Mouse (Mus musculus): ENCODE measurements around the gene Ltbp1. TPM values are rescaled to one million over a fixed set of nuclear protein-coding genes. Genes with fewer than 3 reads are reported as not detected.
A peak's percentile ranks its signal among the peaks of the same experiment; 100 is the strongest.

Gene Ltbp1
- polyA plus RNA-seq, 1 experiment from 2014 or later, result 2.6 TPM

- Histone ChIP-seq H3K27me3 (ENCODE audit: control insufficient read depth, insufficient read depth, low read length) (no peaks in the 10 kb centered on the region), H3K4me1 (replicated peaks; ENCODE audit: control insufficient read depth, insufficient read depth, low read length) (peaks cover 5% of the 10 kb centered on the region; the same call in 1 of the 2 replicates), H3K9ac (0 out of 2 replicates have a peak overlapping the region, but pooled peaks have one; percentile 30), H3K27ac (no peak overlapping the region), H3K36me3 (replicated peaks; ENCODE audit: control insufficient read depth, insufficient read depth) (no peaks in the 10 kb centered on the region), H3K4me3 (replicated peaks; ENCODE audit: low read length) (peak overlapping the region; percentile 18), H3K4me2 (replicated peaks) (peak overlapping the region; percentile 55), H3K9me3 (ENCODE audit: control insufficient read depth, low read length) (0 out of 2 replicates have a peak, but pooled peaks cover 5% of the 10 kb centered on the region)
- no peak; the same call in 1 of the 2 replicates for ATAC-seq (ENCODE audit: low FRiP score)
- DNase-seq (ENCODE audit: low spot score), result peak; percentile 52
- WGBS, result 2% methylated on average over 26 of the region's 26 CpGs
Measured at GRCm38 (mm10) chr17:74993726-74994581, 11.4 kb upstream of the Ltbp1 start.

- H3K4me1 ChIP-seq (replicated peaks; ENCODE audit: control insufficient read depth, insufficient read depth, low read length), result peaks cover 5% of the 10 kb centered on the region; the same call in 1 of the 2 replicates
- DNase-seq (ENCODE audit: low spot score), result no peak
- H3K9me3 ChIP-seq (ENCODE audit: control insufficient read depth, low read length), result 0 out of 2 replicates have a peak, but pooled peaks cover 5% of the 10 kb centered on the region
- no peak overlapping the region for H3K4me3 ChIP-seq (replicated peaks; ENCODE audit: low read length)
- no peaks in the 10 kb centered on the region for H3K27me3 ChIP-seq (ENCODE audit: control insufficient read depth, insufficient read depth, low read length)
- H3K9ac ChIP-seq, result no peak overlapping the region
- peak overlapping the region; percentile 55 for H3K4me2 ChIP-seq (replicated peaks)
- H3K36me3 ChIP-seq (replicated peaks; ENCODE audit: control insufficient read depth, insufficient read depth), result no peaks in the 10 kb centered on the region
- WGBS, result 4% methylated on average over 4 of the region's 4 CpGs
- no peak overlapping the region for H3K27ac ChIP-seq
- no peak for ATAC-seq (ENCODE audit: low FRiP score)
Measured at GRCm38 (mm10) chr17:74994582-74994893, 10.8 kb upstream of the Ltbp1 start.

GRCm38 (mm10) chr17:74995266-74995665 is 10.1 kb upstream of the Ltbp1 start:
- Histone ChIP-seq H3K4me3 (replicated peaks; ENCODE audit: low read length) (no peak overlapping the region), H3K4me2 (replicated peaks) (no peak overlapping the region), H3K4me1 (replicated peaks; ENCODE audit: control insufficient read depth, insufficient read depth, low read length) (peaks cover 5% of the 10 kb centered on the region; the same call in 1 of the 2 replicates), H3K36me3 (replicated peaks; ENCODE audit: control insufficient read depth, insufficient read depth) (no peaks in the 10 kb centered on the region), H3K27me3 (ENCODE audit: control insufficient read depth, insufficient read depth, low read length) (no peaks in the 10 kb centered on the region), H3K9me3 (ENCODE audit: control insufficient read depth, low read length) (no peaks in the 10 kb centered on the region), H3K27ac (no peak overlapping the region), H3K9ac (no peak overlapping the region)
- DNase-seq (ENCODE audit: low spot score), result no peak
- ATAC-seq (ENCODE audit: low FRiP score), result no peak
- WGBS, result 50% methylated on average over 3 of the region's 3 CpGs

GRCm38 (mm10) chr17:75000066-75000465 is 5.3 kb upstream of the Ltbp1 start:
- Histone ChIP-seq H3K4me2 (replicated peaks) (no peak overlapping the region), H3K9ac (no peak overlapping the region), H3K4me1 (replicated peaks; ENCODE audit: control insufficient read depth, insufficient read depth, low read length) (no peaks in the 10 kb centered on the region), H3K27ac (no peak overlapping the region), H3K27me3 (ENCODE audit: control insufficient read depth, insufficient read depth, low read length) (no peaks in the 10 kb centered on the region), H3K9me3 (ENCODE audit: control insufficient read depth, low read length) (no peaks in the 10 kb centered on the region), H3K36me3 (replicated peaks; ENCODE audit: control insufficient read depth, insufficient read depth) (no peaks in the 10 kb centered on the region), H3K4me3 (replicated peaks; ENCODE audit: low read length) (no peak overlapping the region)
- no peak for ATAC-seq (ENCODE audit: low FRiP score)
- WGBS, result 85% methylated on average over 2 of the region's 2 CpGs
- no peak for DNase-seq (ENCODE audit: low spot score)

- ATAC-seq (ENCODE audit: low FRiP score), result peak; percentile 90
- Histone ChIP-seq H3K36me3 (replicated peaks; ENCODE audit: control insufficient read depth, insufficient read depth) (no peaks in the 10 kb centered on the region), H3K4me1 (replicated peaks; ENCODE audit: control insufficient read depth, insufficient read depth, low read length) (peaks cover 7% of the 10 kb centered on the region), H3K4me3 (replicated peaks; ENCODE audit: low read length) (peak overlapping the region; percentile 76), H3K9me3 (ENCODE audit: control insufficient read depth, low read length) (no peaks in the 10 kb centered on the region), H3K27me3 (ENCODE audit: control insufficient read depth, insufficient read depth, low read length) (no peaks in the 10 kb centered on the region), H3K9ac (peak overlapping the region; percentile 69; the same call in 1 of the 2 replicates), H3K4me2 (replicated peaks) (peak overlapping the region; percentile 99), H3K27ac (no peak overlapping the region)
- peak; percentile 87 for DNase-seq (ENCODE audit: low spot score)
- WGBS, result under 1% methylated on average over 11 of the region's 11 CpGs
Measured at GRCm38 (mm10) chr17:75004820-75005219, 548 bp upstream of the Ltbp1 start.

GRCm38 (mm10) chr17:75005685-75006680 is 615 bp downstream of the Ltbp1 start:
- ATAC-seq (ENCODE audit: low FRiP score) (peak; percentile 62), DNase-seq (ENCODE audit: low spot score) (peak; percentile 32)
- Histone ChIP-seq H3K27me3 (ENCODE audit: control insufficient read depth, insufficient read depth, low read length) (no peaks in the 10 kb centered on the region), H3K4me3 (replicated peaks; ENCODE audit: low read length) (peak overlapping the region; percentile 76), H3K4me2 (replicated peaks) (peak overlapping the region; percentile 99), H3K9me3 (ENCODE audit: control insufficient read depth, low read length) (no peaks in the 10 kb centered on the region), H3K4me1 (replicated peaks; ENCODE audit: control insufficient read depth, insufficient read depth, low read length) (peaks cover 7% of the 10 kb centered on the region), H3K27ac (peak overlapping the region; percentile 51; the same call in 1 of the 2 replicates), H3K9ac (peak overlapping the region; percentile 69), H3K36me3 (replicated peaks; ENCODE audit: control insufficient read depth, insufficient read depth) (no peaks in the 10 kb centered on the region)
- under 1% methylated on average over 94 of the region's 94 CpGs for WGBS

GRCm38 (mm10) chr17:75010955-75011354 is 5.6 kb downstream of the Ltbp1 start:
- Histone ChIP-seq H3K9me3 (ENCODE audit: control insufficient read depth, low read length) (no peaks in the 10 kb centered on the region), H3K9ac (no peak overlapping the region), H3K4me2 (replicated peaks) (no peak overlapping the region), H3K36me3 (replicated peaks; ENCODE audit: control insufficient read depth, insufficient read depth) (no peaks in the 10 kb centered on the region), H3K4me1 (replicated peaks; ENCODE audit: control insufficient read depth, insufficient read depth, low read length) (peaks cover 7% of the 10 kb centered on the region), H3K4me3 (replicated peaks; ENCODE audit: low read length) (no peak overlapping the region), H3K27me3 (ENCODE audit: control insufficient read depth, insufficient read depth, low read length) (no peaks in the 10 kb centered on the region), H3K27ac (no peak overlapping the region)
- WGBS, result 81% methylated on average over 6 of the region's 6 CpGs
- ATAC-seq (ENCODE audit: low FRiP score) (no peak), DNase-seq (ENCODE audit: low spot score) (no peak)

GRCm38 (mm10) chr17:75013211-75013610 is 7.8 kb downstream of the Ltbp1 start:
- Histone ChIP-seq H3K9me3 (ENCODE audit: control insufficient read depth, low read length) (no peaks in the 10 kb centered on the region), H3K9ac (no peak overlapping the region), H3K4me2 (replicated peaks) (no peak overlapping the region), H3K4me3 (replicated peaks; ENCODE audit: low read length) (no peak overlapping the region), H3K27ac (no peak overlapping the region), H3K36me3 (replicated peaks; ENCODE audit: control insufficient read depth, insufficient read depth) (no peaks in the 10 kb centered on the region), H3K4me1 (replicated peaks; ENCODE audit: control insufficient read depth, insufficient read depth, low read length) (no peaks in the 10 kb centered on the region), H3K27me3 (ENCODE audit: control insufficient read depth, insufficient read depth, low read length) (no peaks in the 10 kb centered on the region)
- DNase-seq (ENCODE audit: low spot score), result no peak
- 72% methylated on average over 4 of the region's 4 CpGs for WGBS
- ATAC-seq (ENCODE audit: low FRiP score), result no peak

- no peaks in the 10 kb centered on the region for H3K27me3 ChIP-seq (ENCODE audit: control insufficient read depth, insufficient read depth, low read length)
- DNase-seq (ENCODE audit: low spot score) (no peak), ATAC-seq (ENCODE audit: low FRiP score) (no peak)
- H3K4me1 ChIP-seq (replicated peaks; ENCODE audit: control insufficient read depth, insufficient read depth, low read length), result no peaks in the 10 kb centered on the region
- H3K4me2 ChIP-seq (replicated peaks), result no peak overlapping the region
- no peaks in the 10 kb centered on the region for H3K36me3 ChIP-seq (replicated peaks; ENCODE audit: control insufficient read depth, insufficient read depth)
- no peak overlapping the region for H3K9ac ChIP-seq
- H3K4me3 ChIP-seq (replicated peaks; ENCODE audit: low read length), result no peak overlapping the region
- WGBS, result 66% methylated on average over 10 of the region's 10 CpGs
- H3K27ac ChIP-seq, result no peak overlapping the region
- H3K9me3 ChIP-seq (ENCODE audit: control insufficient read depth, low read length), result no peaks in the 10 kb centered on the region
Measured at GRCm38 (mm10) chr17:75013868-75014267, 8.5 kb downstream of the Ltbp1 start.
